Mouse (Mus musculus) bone marrow, adult 2 months (tissue): ENCODE data around the gene Guk1.

Source experiments
- CTCF ChIP-seq: fragments of 200-500 bp; IDR thresholded peaks from 2 replicates; pipeline ENCODE4 v1.5.1; 2011; ENCODE audit warnings: low read length, control low read depth; ENCODE audit not compliant: control insufficient read depth, insufficient read depth
- POLR2A ChIP-seq: fragments of 200-500 bp; IDR thresholded peaks from 2 replicates; pipeline ENCODE4 v1.6.1; 2011; ENCODE audit warnings: low read depth, mild to moderate bottlenecking, control low read depth, low read length, borderline replicate concordance; ENCODE audit not compliant: control insufficient read depth

GRCm38 (mm10) chr11:59201216-59202002 lies 9.4 kb upstream of the Guk1 start:
- TF ChIP-seq CTCF (no peak), POLR2A (no peak)
